Mouse (Mus musculus) CD4-positive, CD25-positive, alpha-beta regulatory T cell, adult 2 months (primary cell): ENCODE measurements around the gene Olfr307.
"Not testable (repeated sequence)": the region's sequence is repeated elsewhere in the genome, so short reads cannot be mapped to it uniquely, and the experiment has no call there.

ENCODE experiments used
- DNase-seq: peaks from one replicate; pipeline ENCODE4 v3.0.0-alpha.2; 2012; ENCODE audit warnings: low read depth, low spot score

The Olfr307 gene

DNA sequence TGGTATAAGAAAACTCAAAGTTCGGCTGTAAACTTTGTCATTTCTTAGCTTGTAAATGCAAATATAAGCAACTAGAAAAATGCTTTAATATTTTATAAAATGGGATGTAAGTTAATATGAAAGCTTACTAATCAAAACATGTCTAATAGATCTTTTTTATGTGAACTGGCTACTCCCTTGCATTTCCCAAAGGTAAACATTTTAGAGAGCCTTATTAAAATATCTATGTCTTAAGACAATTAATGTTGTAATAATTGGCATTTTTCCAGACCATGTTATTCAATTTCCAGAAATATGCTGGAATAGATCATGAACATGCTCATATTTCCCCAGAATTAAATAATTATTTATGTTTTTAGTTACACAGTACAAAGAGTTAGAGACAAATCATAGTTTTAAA lies at the start of gene Olfr307:
Gene Olfr307, minus strand, starts transcription at position 101 of the 400 bp plus-strand sequence.
- DNase-seq, result no peak

DNA sequence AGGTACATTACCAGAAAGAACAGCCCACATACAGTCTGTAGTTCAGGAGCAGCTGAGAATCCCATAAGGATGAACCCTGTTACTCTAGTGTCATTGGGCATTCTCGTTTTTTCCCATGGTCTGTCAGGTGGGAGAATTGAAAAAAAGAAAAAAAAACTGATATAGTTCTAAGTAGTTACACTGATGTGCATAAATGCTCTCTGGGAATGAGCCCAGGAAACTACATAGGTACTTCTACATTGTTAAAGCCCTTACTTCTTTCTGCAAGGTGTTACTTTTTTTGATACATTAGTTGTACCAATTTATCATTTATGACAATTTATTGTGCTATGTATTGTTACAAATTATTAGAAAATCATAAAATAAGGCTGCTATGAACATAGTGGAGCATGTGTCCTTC lies 49.2 kb upstream of the Olfr307 start, which contains the start of gene Olfr304:
Gene Olfr304, minus strand, starts transcription at position 101 of the 400 bp plus-strand sequence.
- DNase-seq, result no peak

DNA sequence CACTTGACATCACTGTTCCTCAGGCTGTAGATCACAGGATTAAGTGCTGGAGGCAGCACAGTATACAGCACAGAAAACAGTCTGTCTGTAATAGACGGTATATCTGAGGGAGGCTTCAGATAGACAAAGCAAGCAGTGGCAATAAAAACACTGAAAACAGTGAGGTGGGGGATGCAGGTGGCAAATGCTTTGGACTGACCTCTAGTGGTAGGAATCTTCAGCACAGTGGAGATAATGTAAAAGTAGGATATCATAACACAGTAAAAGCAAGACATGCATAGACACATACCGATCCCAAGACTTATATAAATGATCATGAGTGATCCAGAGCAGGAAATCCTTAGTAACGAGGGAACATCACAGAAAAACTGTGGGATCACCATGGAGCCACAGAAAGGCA lies 48.4 kb upstream of the Olfr307 start:
- no peak for DNase-seq

DNA sequence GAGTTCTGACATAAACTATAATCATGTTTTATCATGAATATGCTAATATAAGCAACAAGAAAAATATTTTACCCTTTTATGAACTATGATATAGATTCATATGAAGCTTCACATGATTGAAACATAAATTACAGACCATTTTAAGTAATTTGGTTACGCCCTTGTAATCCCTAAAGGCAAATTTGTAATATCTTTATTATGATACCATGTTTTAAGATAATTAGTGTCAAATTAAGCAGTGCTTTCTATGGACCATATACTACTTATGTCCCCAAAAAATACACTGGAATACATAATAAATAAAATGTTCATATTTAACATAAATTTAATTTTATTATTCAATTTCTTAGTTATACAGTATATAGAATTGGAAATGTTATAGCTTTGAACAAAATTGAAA lies 29.4 kb upstream of the Olfr307 start, which contains the start of gene Olfr305:
Gene Olfr305, minus strand, starts transcription at position 101 of the 400 bp plus-strand sequence.
- DNase-seq, result no peak

- DNase-seq, result not testable (repeated sequence)
These were observed 8.9 kb upstream of the Olfr307 start for GRCm38 (mm10) chr7:86346296-86346695.

- DNase-seq, result no peak
These were observed 6.9 kb upstream of the Olfr307 start for GRCm38 (mm10) chr7:86344253-86344652.

GRCm38 (mm10) chr7:86342881-86343565 lies 5.6 kb upstream of the Olfr307 start:
- DNase-seq, result no peak

DNA sequence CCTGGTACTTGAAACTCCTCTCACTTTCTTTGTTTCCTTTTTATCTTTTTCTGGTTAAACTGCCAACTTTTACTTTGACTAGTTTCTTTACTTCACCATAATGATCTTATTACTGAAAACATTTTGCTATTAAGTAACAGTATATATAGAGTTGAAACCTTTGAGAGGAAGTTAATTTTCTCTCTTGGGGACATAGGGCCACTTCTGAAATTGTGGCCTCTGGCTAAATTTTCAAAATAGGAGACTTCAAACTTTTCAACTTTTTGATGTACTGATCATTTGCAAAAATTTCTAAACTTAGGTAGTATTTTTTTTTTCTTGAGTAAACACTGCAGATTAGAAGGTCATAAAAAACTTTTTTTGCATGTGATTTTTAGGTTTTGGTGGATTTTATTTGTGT lies 11.9 kb downstream of the Olfr307 start, which contains the start of gene Olfr308:
Gene Olfr308, minus strand, starts transcription at position 101 of the 400 bp plus-strand sequence.
- DNase-seq, result no peak

- no peak for DNase-seq
These were observed 16.1 kb downstream of the Olfr307 start for GRCm38 (mm10) chr7:86321323-86321722.

DNA sequence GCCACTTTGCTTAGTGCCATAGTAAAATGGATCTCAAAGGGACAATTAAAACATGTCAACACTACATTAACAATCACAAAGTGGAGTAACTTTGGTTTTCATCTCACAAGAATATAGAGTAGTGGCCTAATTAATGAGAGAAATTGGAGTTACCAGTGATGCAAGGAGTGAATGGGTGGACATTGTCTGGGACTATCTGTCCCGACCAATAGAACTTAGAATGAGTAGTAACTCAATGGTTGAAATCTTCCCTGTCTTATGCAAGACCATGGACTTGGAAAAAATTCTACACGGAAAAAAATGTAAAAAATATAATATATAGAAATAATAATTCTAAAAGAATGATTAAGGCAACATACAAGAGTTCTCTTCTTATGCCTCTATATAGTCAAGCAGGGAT lies 23.8 kb downstream of the Olfr307 start, which contains the start of gene Olfr309:
Gene Olfr309, minus strand, starts transcription at position 101 of the 400 bp plus-strand sequence.
- DNase-seq, result no peak
